Mouse (Mus musculus) midbrain, embryonic 12.5 days (tissue): Measurements from ENCODE around the gene Garnl3. TPM values are rescaled to one million over a fixed set of nuclear protein-coding genes. Genes with fewer than 3 reads are reported as not detected.

Experiments used
- ATAC-seq: fragments of 200-750 bp; cut with Nextera tagmentation; 2 replicates; pipeline ENCODE4 v1.8.0; 2017; ENCODE audit warnings: low read depth, moderate TSS enrichment, moderate library complexity; ENCODE audit not compliant: low FRiP score
- H3K27ac ChIP-seq: fragments of 300-500 bp; sonication (generic); replicated peaks from 2 replicates; pipeline ENCODE4 v1.5.1; 2016; ENCODE audit warnings: mild to moderate bottlenecking
- H3K27me3 ChIP-seq: fragments of 300-500 bp; sonication (generic); 2 replicates; pipeline ENCODE4 v1.6.1; 2016; ENCODE audit warnings: mild to moderate bottlenecking
- H3K36me3 ChIP-seq: fragments of 300-500 bp; sonication (generic); 2 replicates; pipeline ENCODE4 v1.6.1; 2016
- H3K4me1 ChIP-seq: fragments of 300-500 bp; sonication (generic); 2 replicates; pipeline ENCODE4 v1.6.1; 2016
- H3K4me2 ChIP-seq: fragments of 300-500 bp; sonication (generic); replicated peaks from 2 replicates; pipeline ENCODE4 v1.6.1; 2016; ENCODE audit warnings: mild to moderate bottlenecking, moderate library complexity
- H3K4me3 ChIP-seq: fragments of 300-500 bp; sonication (generic); 2 replicates; pipeline ENCODE4 v1.5.1; 2016; ENCODE audit warnings: mild to moderate bottlenecking
- H3K9ac ChIP-seq: fragments of 300-500 bp; sonication (generic); replicated peaks from 2 replicates; pipeline ENCODE4 v1.6.1; 2016; ENCODE audit warnings: mild to moderate bottlenecking, moderate library complexity
- H3K9me3 ChIP-seq: fragments of 300-500 bp; sonication (generic); 2 replicates; pipeline ENCODE4 v1.6.1; 2016; ENCODE audit warnings: mild to moderate bottlenecking
- WGBS: fragments of 180-500 bp; shearing (Covaris S2); methylation state at CpG from one replicate; pipeline ENCODE4 v1.1.7; 2016; 5-methylcytosine and 5-hydroxymethylcytosine counted together
- polyA plus RNA-seq: library from polyadenylated mRNA; unstranded; fragments of >200 nt; fragmentation: Nextera tagmentation; extraction: Ambion mirVana; gene quantifications from 2 replicates; pipeline ENCODE4 v1.2.1, GENCODE M21; 2016

Garnl3 gene
- polyA plus RNA-seq, 1 experiment from 2014 or later, result 16.6 TPM

GRCm38 (mm10) chr2:33169445-33169844, 38.0 kb upstream of the Garnl3 start:
- Histone ChIP-seq H3K4me3 (no peak overlapping the region), H3K4me1 (peaks cover 11% of the 10 kb centered on the region), H3K27ac (no peak overlapping the region), H3K9ac (no peak overlapping the region), H3K27me3 (no peaks in the 10 kb centered on the region), H3K36me3 (peaks cover 34% of the 10 kb centered on the region), H3K4me2 (no peak overlapping the region), H3K9me3 (no peaks in the 10 kb centered on the region)
- no peak for ATAC-seq
- WGBS, result 78% methylated on average over 6 of the region's 6 CpGs

- Histone ChIP-seq H3K4me3 (no peak overlapping the region), H3K9me3 (no peaks in the 10 kb centered on the region), H3K36me3 (peaks cover 20% of the 10 kb centered on the region), H3K4me2 (no peak overlapping the region), H3K27me3 (no peaks in the 10 kb centered on the region), H3K4me1 (peaks cover 11% of the 10 kb centered on the region), H3K27ac (no peak overlapping the region), H3K9ac (no peak overlapping the region)
- no peak for ATAC-seq
- 94% methylated on average over 3 of the region's 3 CpGs for WGBS
Observed at GRCm38 (mm10) chr2:33167060-33167459, 35.6 kb upstream of the Garnl3 start.

GRCm38 (mm10) chr2:33165710-33166374, 34.4 kb upstream of the Garnl3 start:
- H3K27ac ChIP-seq, result no peak overlapping the region
- H3K27me3 ChIP-seq, result no peaks in the 10 kb centered on the region
- no peaks in the 10 kb centered on the region for H3K9me3 ChIP-seq
- H3K36me3 ChIP-seq, result peaks cover 17% of the 10 kb centered on the region
- ATAC-seq, result no peak
- peaks cover 5% of the 10 kb centered on the region for H3K4me1 ChIP-seq
- 63% methylated on average over 7 of the region's 7 CpGs for WGBS
- H3K4me2 ChIP-seq, result no peak overlapping the region
- no peak overlapping the region for H3K9ac ChIP-seq
- H3K4me3 ChIP-seq, result no peak overlapping the region

GRCm38 (mm10) chr2:33165229-33165628, 33.8 kb upstream of the Garnl3 start:
- Histone ChIP-seq H3K4me2 (no peak overlapping the region), H3K4me1 (no peaks in the 10 kb centered on the region), H3K4me3 (no peak overlapping the region), H3K9me3 (no peaks in the 10 kb centered on the region), H3K27ac (no peak overlapping the region), H3K36me3 (peaks cover 17% of the 10 kb centered on the region), H3K27me3 (no peaks in the 10 kb centered on the region), H3K9ac (no peak overlapping the region)
- 82% methylated on average over 4 of the region's 4 CpGs for WGBS
- no peak for ATAC-seq

- H3K4me1 ChIP-seq, result no peaks in the 10 kb centered on the region
- 77% methylated on average over 3 of the region's 3 CpGs for WGBS
- H3K36me3 ChIP-seq, result peaks cover 17% of the 10 kb centered on the region
- H3K4me2 ChIP-seq, result no peak overlapping the region
- H3K9ac ChIP-seq, result no peak overlapping the region
- no peaks in the 10 kb centered on the region for H3K27me3 ChIP-seq
- no peak overlapping the region for H3K27ac ChIP-seq
- no peaks in the 10 kb centered on the region for H3K9me3 ChIP-seq
- H3K4me3 ChIP-seq, result no peak overlapping the region
- no peak for ATAC-seq
Observed at GRCm38 (mm10) chr2:33164646-33165045, 33.2 kb upstream of the Garnl3 start.

- WGBS, result 86% methylated on average over 2 of the region's 2 CpGs
- no peak overlapping the region for H3K4me3 ChIP-seq
- H3K9me3 ChIP-seq, result no peaks in the 10 kb centered on the region
- H3K27me3 ChIP-seq, result no peaks in the 10 kb centered on the region
- H3K27ac ChIP-seq, result no peak overlapping the region
- no peaks in the 10 kb centered on the region for H3K4me1 ChIP-seq
- peaks cover 18% of the 10 kb centered on the region for H3K36me3 ChIP-seq
- H3K9ac ChIP-seq, result no peak overlapping the region
- ATAC-seq, result no peak
- no peak overlapping the region for H3K4me2 ChIP-seq
Observed at GRCm38 (mm10) chr2:33162126-33162525, 30.7 kb upstream of the Garnl3 start.

GRCm38 (mm10) chr2:33160326-33160973, 29.0 kb upstream of the Garnl3 start:
- Histone ChIP-seq H3K27me3 (no peaks in the 10 kb centered on the region), H3K9ac (no peak overlapping the region)
- WGBS, result 80% methylated on average over 12 of the region's 12 CpGs

GRCm38 (mm10) chr2:33159593-33159992, 28.1 kb upstream of the Garnl3 start:
- H3K4me3 ChIP-seq, result no peak overlapping the region
- H3K27me3 ChIP-seq, result no peaks in the 10 kb centered on the region
- WGBS, result 87% methylated on average over 7 of the region's 7 CpGs
- no peak overlapping the region for H3K4me2 ChIP-seq
- no peak overlapping the region for H3K27ac ChIP-seq
- no peaks in the 10 kb centered on the region for H3K9me3 ChIP-seq
- H3K4me1 ChIP-seq, result no peaks in the 10 kb centered on the region
- H3K9ac ChIP-seq, result no peak overlapping the region
- H3K36me3 ChIP-seq, result peaks cover 18% of the 10 kb centered on the region
- ATAC-seq, result no peak

More at GRCm38 (mm10) chr2:33160326-33160973, 29.0 kb upstream of the Garnl3 start:
- no peak overlapping the region for H3K4me3 ChIP-seq
- no peak for ATAC-seq
- H3K4me1 ChIP-seq, result no peaks in the 10 kb centered on the region
- no peaks in the 10 kb centered on the region for H3K9me3 ChIP-seq
- peaks cover 18% of the 10 kb centered on the region for H3K36me3 ChIP-seq
- no peak overlapping the region for H3K27ac ChIP-seq
- H3K4me2 ChIP-seq, result no peak overlapping the region

GRCm38 (mm10) chr2:33158895-33159294, 27.4 kb upstream of the Garnl3 start:
- H3K27me3 ChIP-seq, result no peaks in the 10 kb centered on the region
- H3K9ac ChIP-seq, result no peak overlapping the region
- no peak overlapping the region for H3K4me2 ChIP-seq
- H3K4me3 ChIP-seq, result no peak overlapping the region
- no peak overlapping the region for H3K27ac ChIP-seq
- peaks cover 21% of the 10 kb centered on the region for H3K36me3 ChIP-seq
- ATAC-seq, result no peak
- 90% methylated on average over 6 of the region's 6 CpGs for WGBS
- no peaks in the 10 kb centered on the region for H3K4me1 ChIP-seq
- no peaks in the 10 kb centered on the region for H3K9me3 ChIP-seq

GRCm38 (mm10) chr2:33156283-33156781, 24.9 kb upstream of the Garnl3 start:
- H3K36me3 ChIP-seq, result peaks cover 17% of the 10 kb centered on the region; the same call in 1 of the 2 replicates
- no peak for ATAC-seq
- H3K27me3 ChIP-seq, result no peaks in the 10 kb centered on the region
- no peak overlapping the region for H3K9ac ChIP-seq
- H3K9me3 ChIP-seq, result no peaks in the 10 kb centered on the region
- H3K4me1 ChIP-seq, result 0 out of 2 replicates have a peak, but pooled peaks cover 3% of the 10 kb centered on the region
- H3K4me2 ChIP-seq, result no peak overlapping the region
- no peak overlapping the region for H3K27ac ChIP-seq
- 78% methylated on average over 5 of the region's 5 CpGs for WGBS
- no peak overlapping the region for H3K4me3 ChIP-seq

GRCm38 (mm10) chr2:33154751-33155372, 23.4 kb upstream of the Garnl3 start:
- H3K4me2 ChIP-seq, result no peak overlapping the region
- H3K9me3 ChIP-seq, result no peaks in the 10 kb centered on the region
- no peak overlapping the region for H3K4me3 ChIP-seq
- H3K27ac ChIP-seq, result no peak overlapping the region
- no peaks in the 10 kb centered on the region for H3K27me3 ChIP-seq
- peaks cover 17% of the 10 kb centered on the region; the same call in 1 of the 2 replicates for H3K36me3 ChIP-seq
- WGBS, result 31% methylated on average over 5 of the region's 5 CpGs
- peak; percentile 56; the same call in 1 of the 2 replicates for ATAC-seq
- 0 out of 2 replicates have a peak, but pooled peaks cover 3% of the 10 kb centered on the region for H3K4me1 ChIP-seq
- no peak overlapping the region for H3K9ac ChIP-seq

GRCm38 (mm10) chr2:33146994-33147393, 15.5 kb upstream of the Garnl3 start:
- ATAC-seq, result no peak
- 85% methylated on average over 4 of the region's 4 CpGs for WGBS
- no peaks in the 10 kb centered on the region for H3K9me3 ChIP-seq
- no peak overlapping the region for H3K4me2 ChIP-seq
- no peaks in the 10 kb centered on the region for H3K4me1 ChIP-seq
- H3K4me3 ChIP-seq, result no peak overlapping the region
- no peaks in the 10 kb centered on the region for H3K27me3 ChIP-seq
- H3K9ac ChIP-seq, result no peak overlapping the region
- no peak overlapping the region for H3K27ac ChIP-seq
- H3K36me3 ChIP-seq, result peaks cover 2% of the 10 kb centered on the region; the same call in 1 of the 2 replicates
